Mouse (Mus musculus) liver, embryonic 16.5 days (tissue): ENCODE results near the gene Src. TPM values are rescaled to one million over a fixed set of nuclear protein-coding genes. Genes with fewer than 3 reads are reported as not detected.

ENCODE experiments used
- ATAC-seq: fragments of 200-750 bp; cut with Nextera tagmentation; 2 replicates; pipeline ENCODE4 v1.8.0; 2017; ENCODE audit warnings: low read depth, mild to moderate bottlenecking, moderate number of reproducible peaks, moderate library complexity
- H3K27ac ChIP-seq: fragments of 300-500 bp; sonication (generic); 2 replicates; pipeline ENCODE4 v1.5.1; 2014; ENCODE audit warnings: mild to moderate bottlenecking, low read length
- H3K27me3 ChIP-seq: fragments of 300-500 bp; sonication (generic); 2 replicates; pipeline ENCODE4 v1.6.1; 2014; ENCODE audit warnings: low read depth, low read length, mixed read lengths; ENCODE audit not compliant: control insufficient read depth, insufficient read depth
- H3K36me3 ChIP-seq: fragments of 300-500 bp; sonication (generic); 2 replicates; pipeline ENCODE4 v1.6.1; 2014; ENCODE audit warnings: mild to moderate bottlenecking; ENCODE audit not compliant: control insufficient read depth, insufficient read depth
- H3K4me1 ChIP-seq: fragments of 300-500 bp; sonication (generic); 2 replicates; pipeline ENCODE4 v1.6.1; 2014; ENCODE audit warnings: low read depth, low read length, mixed read lengths; ENCODE audit not compliant: control insufficient read depth
- H3K4me2 ChIP-seq: fragments of 300-500 bp; sonication (generic); 2 replicates; pipeline ENCODE4 v1.6.1; 2014; ENCODE audit warnings: low read depth, low read length, mixed read lengths
- H3K4me3 ChIP-seq: fragments of 300-500 bp; sonication (generic); 2 replicates; pipeline ENCODE4 v1.5.1; 2014; ENCODE audit warnings: low read depth, mild to moderate bottlenecking, low read length
- H3K9ac ChIP-seq: fragments of 300-500 bp; sonication (generic); 2 replicates; pipeline ENCODE4 v1.6.1; 2014; ENCODE audit warnings: low read depth, low read length
- H3K9me3 ChIP-seq: fragments of 300-500 bp; sonication (generic); replicated peaks from 2 replicates; pipeline ENCODE4 v1.6.1; 2016; ENCODE audit warnings: low read length; ENCODE audit not compliant: control insufficient read depth
- WGBS: fragments of 180-500 bp; shearing (Covaris S2); extraction: QIAGEN DNeasy Blood & Tissue Kit; methylation state at CpG from one replicate; pipeline ENCODE4 v1.1.7; 2014; ENCODE audit not compliant: insufficient replicate concordance; 5-methylcytosine and 5-hydroxymethylcytosine counted together
- polyA plus RNA-seq: library from polyadenylated mRNA; unstranded; fragments of >200 nt; fragmentation: Nextera tagmentation; extraction: Ambion mirVana; gene quantifications from 2 replicates; pipeline ENCODE4 v1.2.1, GENCODE M21; 2015

The Src gene
- polyA plus RNA-seq, 1 experiment from 2014 or later = 1.5 TPM

GRCm38 (mm10) chr2:157428351-157429139 is 10.3 kb downstream of the Src start:
- ATAC-seq = no peak
- WGBS = 36% methylated on average over 13 of the region's 13 CpGs

GRCm38 (mm10) chr2:157429735-157430134 is 11.5 kb downstream of the Src start:
- no peaks in the 10 kb centered on the region for H3K4me1 ChIP-seq
- no peak overlapping the region for H3K4me3 ChIP-seq
- H3K9me3 ChIP-seq = no peaks in the 10 kb centered on the region
- no peak overlapping the region for H3K27ac ChIP-seq
- no peak for ATAC-seq
- no peak overlapping the region for H3K9ac ChIP-seq
- 19% methylated on average over 7 of the region's 7 CpGs for WGBS
- no peak overlapping the region for H3K4me2 ChIP-seq
- peaks cover 2% of the 10 kb centered on the region; the same call in 1 of the 2 replicates for H3K27me3 ChIP-seq
- no peaks in the 10 kb centered on the region for H3K36me3 ChIP-seq

More at GRCm38 (mm10) chr2:157428351-157429139, 10.3 kb downstream of the Src start:
- no peak overlapping the region for H3K27ac ChIP-seq
- no peak overlapping the region for H3K4me2 ChIP-seq
- H3K4me3 ChIP-seq = no peak overlapping the region
- H3K4me1 ChIP-seq = no peaks in the 10 kb centered on the region
- no peak overlapping the region for H3K9ac ChIP-seq
- peaks cover 14% of the 10 kb centered on the region for H3K27me3 ChIP-seq
- H3K36me3 ChIP-seq = no peaks in the 10 kb centered on the region
- H3K9me3 ChIP-seq = no peaks in the 10 kb centered on the region

GRCm38 (mm10) chr2:157430667-157431429 is 12.6 kb downstream of the Src start:
- Histone ChIP-seq H3K9me3 (no peaks in the 10 kb centered on the region), H3K4me3 (no peak overlapping the region), H3K4me1 (no peaks in the 10 kb centered on the region), H3K27me3 (no peaks in the 10 kb centered on the region), H3K4me2 (no peak overlapping the region), H3K36me3 (no peaks in the 10 kb centered on the region), H3K9ac (no peak overlapping the region), H3K27ac (no peak overlapping the region)
- WGBS = 58% methylated on average over 4 of the region's 4 CpGs
- ATAC-seq = no peak

- no peaks in the 10 kb centered on the region for H3K4me1 ChIP-seq
- H3K27ac ChIP-seq = no peak overlapping the region
- H3K36me3 ChIP-seq = no peaks in the 10 kb centered on the region
- no peak overlapping the region for H3K4me2 ChIP-seq
- no peak overlapping the region for H3K4me3 ChIP-seq
- no peaks in the 10 kb centered on the region for H3K27me3 ChIP-seq
- 57% methylated on average over 5 of the region's 5 CpGs for WGBS
- no peaks in the 10 kb centered on the region for H3K9me3 ChIP-seq
- H3K9ac ChIP-seq = no peak overlapping the region
- no peak for ATAC-seq
These were observed 13.7 kb downstream of the Src start for GRCm38 (mm10) chr2:157431912-157432311.

GRCm38 (mm10) chr2:157432476-157432875 is 14.2 kb downstream of the Src start:
- Histone ChIP-seq H3K4me3 (no peak overlapping the region), H3K9ac (no peak overlapping the region), H3K36me3 (no peaks in the 10 kb centered on the region), H3K9me3 (no peaks in the 10 kb centered on the region), H3K27me3 (no peaks in the 10 kb centered on the region), H3K4me2 (no peak overlapping the region), H3K4me1 (no peaks in the 10 kb centered on the region), H3K27ac (no peak overlapping the region)
- WGBS = 63% methylated on average over 9 of the region's 9 CpGs
- no peak for ATAC-seq

- Histone ChIP-seq H3K4me2 (no peak overlapping the region), H3K36me3 (no peaks in the 10 kb centered on the region), H3K27me3 (no peaks in the 10 kb centered on the region), H3K4me1 (no peaks in the 10 kb centered on the region), H3K27ac (no peak overlapping the region), H3K4me3 (no peak overlapping the region), H3K9ac (no peak overlapping the region), H3K9me3 (no peaks in the 10 kb centered on the region)
- no peak for ATAC-seq
- WGBS = 53% methylated on average over 9 of the region's 9 CpGs
These were observed 15.8 kb downstream of the Src start for GRCm38 (mm10) chr2:157434041-157434440.

GRCm38 (mm10) chr2:157434497-157434896 is 16.3 kb downstream of the Src start:
- H3K36me3 ChIP-seq = no peaks in the 10 kb centered on the region
- H3K4me2 ChIP-seq = no peak overlapping the region
- H3K4me1 ChIP-seq = no peaks in the 10 kb centered on the region
- no peak overlapping the region for H3K9ac ChIP-seq
- no peaks in the 10 kb centered on the region for H3K9me3 ChIP-seq
- H3K27ac ChIP-seq = no peak overlapping the region
- H3K27me3 ChIP-seq = no peaks in the 10 kb centered on the region
- no peak for ATAC-seq
- H3K4me3 ChIP-seq = no peak overlapping the region
- 55% methylated on average over 6 of the region's 6 CpGs for WGBS

GRCm38 (mm10) chr2:157436496-157436895 is 18.3 kb downstream of the Src start:
- Histone ChIP-seq H3K4me2 (no peak overlapping the region), H3K36me3 (no peaks in the 10 kb centered on the region), H3K4me1 (no peaks in the 10 kb centered on the region), H3K27me3 (no peaks in the 10 kb centered on the region), H3K9ac (no peak overlapping the region), H3K4me3 (no peak overlapping the region), H3K27ac (no peak overlapping the region), H3K9me3 (peaks cover 4% of the 10 kb centered on the region; the same call in 1 of the 2 replicates)
- ATAC-seq = no peak
- WGBS = 66% methylated on average over 11 of the region's 11 CpGs

- Histone ChIP-seq H3K9ac (no peak overlapping the region), H3K4me1 (no peaks in the 10 kb centered on the region), H3K36me3 (no peaks in the 10 kb centered on the region), H3K4me2 (no peak overlapping the region), H3K27ac (no peak overlapping the region), H3K27me3 (no peaks in the 10 kb centered on the region), H3K4me3 (no peak overlapping the region), H3K9me3 (peaks cover 5% of the 10 kb centered on the region; the same call in 1 of the 2 replicates)
- 69% methylated on average over 3 of the region's 3 CpGs for WGBS
- ATAC-seq = no peak
These were observed 18.9 kb downstream of the Src start for GRCm38 (mm10) chr2:157437123-157437522.
